Mouse (Mus musculus): ENCODE measurements around the gene Lsamp. TPM values are rescaled to one million over a fixed set of nuclear protein-coding genes. Genes with fewer than 3 reads are reported as not detected.

Lsamp gene
- polyA plus RNA-seq, 1 experiment = not detected

DNA sequence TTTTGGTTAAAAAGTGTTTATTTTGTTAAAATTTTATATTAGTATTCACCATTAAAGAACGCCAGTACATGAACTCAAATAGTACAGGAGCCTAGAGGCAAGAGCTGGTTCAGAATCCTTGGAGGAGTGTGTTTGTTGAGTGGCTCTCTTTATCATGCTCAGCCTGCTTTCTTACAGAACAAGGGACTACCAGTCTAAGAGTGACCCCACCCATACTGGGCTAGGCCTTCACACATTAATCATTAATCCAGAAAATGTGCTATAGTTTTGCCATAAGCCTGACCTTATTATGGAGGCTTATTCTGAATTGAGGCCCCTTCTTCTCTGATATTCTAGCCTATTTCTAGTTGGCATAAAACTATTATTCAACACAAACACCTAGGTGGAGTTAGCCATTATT lies 52.6 kb downstream of the Lsamp start:
- no peaks in the 10 kb centered on the region for H3K9me3 ChIP-seq (ENCODE audit: control insufficient read depth, low read length)
- TF ChIP-seq TAL1 (IDR thresholded peaks at IDR 0.05; ENCODE audit: low read length) (no peak), GATA1 (IDR thresholded peaks at IDR 0.05; ENCODE audit: low read length) (no peak)
- no peaks in the 10 kb centered on the region for H3K36me3 ChIP-seq (ENCODE audit: control insufficient read depth)
- no peaks in the 10 kb centered on the region for H3K4me1 ChIP-seq (ENCODE audit: control insufficient read depth)
- no peaks in the 10 kb centered on the region for H3K27me3 ChIP-seq (ENCODE audit: control insufficient read depth)
- no peak overlapping the region for H3K4me3 ChIP-seq (replicated peaks)

DNA sequence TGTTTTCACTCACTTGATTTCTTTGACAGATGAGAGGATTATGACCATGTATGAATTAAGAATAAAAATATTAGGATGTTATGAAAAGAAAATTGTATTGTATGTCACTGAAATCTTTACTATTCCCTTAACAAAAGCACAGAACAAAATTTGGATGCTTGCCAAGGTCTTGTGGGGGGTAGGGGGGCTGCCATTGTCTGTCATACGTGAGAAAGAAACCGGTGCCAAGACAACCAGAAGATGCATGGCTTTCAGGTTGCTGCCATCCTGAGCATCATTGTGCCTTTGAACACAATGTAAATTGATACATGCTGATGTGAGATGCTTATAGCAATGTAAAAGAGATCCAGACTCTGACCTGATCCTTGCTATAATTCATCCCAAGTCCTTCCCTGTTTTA lies 75.4 kb downstream of the Lsamp start:
- H3K4me1 ChIP-seq (ENCODE audit: control insufficient read depth) = no peaks in the 10 kb centered on the region
- no peaks in the 10 kb centered on the region for H3K27me3 ChIP-seq (ENCODE audit: control insufficient read depth)
- 0 out of 2 replicates have a peak, but pooled peaks cover 2% of the 10 kb centered on the region for H3K9me3 ChIP-seq (ENCODE audit: control insufficient read depth, low read length)
- no peaks in the 10 kb centered on the region for H3K36me3 ChIP-seq (ENCODE audit: control insufficient read depth)
- TF ChIP-seq TAL1 (IDR thresholded peaks at IDR 0.05; ENCODE audit: low read length) (no peak), GATA1 (IDR thresholded peaks at IDR 0.05; ENCODE audit: low read length) (no peak)
- H3K4me3 ChIP-seq (replicated peaks) = no peak overlapping the region

DNA sequence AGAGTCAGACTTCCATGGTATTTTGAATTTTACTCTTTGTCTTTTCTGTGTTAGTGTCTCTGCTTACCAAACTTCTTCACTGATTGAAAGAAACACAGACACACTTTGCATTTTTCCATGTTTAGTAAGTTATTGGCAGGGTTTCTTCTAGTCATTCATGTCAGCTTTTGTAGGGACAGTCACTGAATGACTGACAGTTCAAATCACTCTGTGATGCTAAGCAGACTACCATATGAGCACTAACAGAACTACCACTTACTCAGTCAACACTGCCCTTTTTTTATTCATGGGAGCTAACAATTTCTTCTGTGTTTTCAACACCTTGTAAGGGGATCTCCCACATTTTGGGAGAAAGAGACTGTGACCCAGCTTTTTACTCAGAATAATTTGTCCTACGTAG lies 75.8 kb downstream of the Lsamp start:
- no peak for TF ChIP-seq TAL1 (IDR thresholded peaks at IDR 0.05; ENCODE audit: low read length)
- no peak for TF ChIP-seq GATA1 (IDR thresholded peaks at IDR 0.05; ENCODE audit: low read length)
- 0 out of 2 replicates have a peak, but pooled peaks cover 2% of the 10 kb centered on the region for H3K9me3 ChIP-seq (ENCODE audit: control insufficient read depth, low read length)
- no peaks in the 10 kb centered on the region for H3K36me3 ChIP-seq (ENCODE audit: control insufficient read depth)
- H3K27me3 ChIP-seq (ENCODE audit: control insufficient read depth) = no peaks in the 10 kb centered on the region
- H3K4me1 ChIP-seq (ENCODE audit: control insufficient read depth) = no peaks in the 10 kb centered on the region
- H3K4me3 ChIP-seq (replicated peaks) = no peak overlapping the region

DNA sequence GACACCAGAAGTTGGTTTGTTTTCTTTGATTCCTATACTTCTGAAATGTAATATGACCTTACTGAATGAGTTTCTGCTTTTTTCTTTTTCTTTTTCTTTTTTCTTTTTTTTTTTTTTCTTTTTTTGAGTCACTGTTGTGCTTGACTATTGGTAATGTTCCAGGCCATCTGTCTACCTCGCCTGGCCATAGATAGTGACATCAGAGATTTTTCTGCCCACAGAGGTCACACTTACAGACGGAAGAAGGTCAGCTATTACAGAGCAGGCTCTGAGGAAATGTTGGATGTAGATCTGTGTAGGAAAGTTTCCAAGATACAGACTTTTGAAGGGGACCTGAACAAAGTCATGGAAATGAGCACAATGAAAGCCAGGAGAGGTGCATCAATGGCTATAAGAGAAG lies 76.3 kb downstream of the Lsamp start:
- Histone ChIP-seq H3K4me1 (ENCODE audit: control insufficient read depth) (no peaks in the 10 kb centered on the region), H3K27me3 (ENCODE audit: control insufficient read depth) (no peaks in the 10 kb centered on the region), H3K4me3 (replicated peaks) (no peak overlapping the region), H3K9me3 (ENCODE audit: control insufficient read depth, low read length) (0 out of 2 replicates have a peak, but pooled peaks cover 2% of the 10 kb centered on the region), H3K36me3 (ENCODE audit: control insufficient read depth) (no peaks in the 10 kb centered on the region)
- TF ChIP-seq TAL1 (IDR thresholded peaks at IDR 0.05; ENCODE audit: low read length) (no peak), GATA1 (IDR thresholded peaks at IDR 0.05; ENCODE audit: low read length) (no peak)

DNA sequence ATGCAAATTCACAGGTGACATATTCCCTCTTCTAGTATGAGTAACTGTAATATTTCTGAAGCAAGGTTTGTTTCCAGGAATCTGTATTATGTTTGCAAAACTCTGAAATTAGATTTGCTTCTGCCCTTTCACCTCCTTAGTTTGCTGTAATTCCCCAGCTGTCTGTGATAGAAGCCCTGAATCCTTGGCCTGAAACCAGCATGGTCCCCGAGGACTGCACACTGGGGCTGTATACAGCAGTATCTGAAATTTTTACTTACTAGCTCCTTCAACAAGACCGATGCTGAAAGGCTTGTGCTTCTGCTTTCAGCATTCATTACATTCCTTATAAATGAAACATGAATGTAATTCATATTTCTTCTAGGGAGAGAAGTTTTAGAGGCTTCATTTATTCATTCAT lies 91.4 kb downstream of the Lsamp start:
- Histone ChIP-seq H3K4me3 (replicated peaks) (no peak overlapping the region), H3K36me3 (ENCODE audit: control insufficient read depth) (no peaks in the 10 kb centered on the region), H3K4me1 (ENCODE audit: control insufficient read depth) (no peaks in the 10 kb centered on the region), H3K27me3 (ENCODE audit: control insufficient read depth) (no peaks in the 10 kb centered on the region), H3K9me3 (ENCODE audit: control insufficient read depth, low read length) (peaks cover 3% of the 10 kb centered on the region; the same call in 1 of the 2 replicates)
- TF ChIP-seq TAL1 (IDR thresholded peaks at IDR 0.05; ENCODE audit: low read length) (no peak), GATA1 (IDR thresholded peaks at IDR 0.05; ENCODE audit: low read length) (no peak)

DNA sequence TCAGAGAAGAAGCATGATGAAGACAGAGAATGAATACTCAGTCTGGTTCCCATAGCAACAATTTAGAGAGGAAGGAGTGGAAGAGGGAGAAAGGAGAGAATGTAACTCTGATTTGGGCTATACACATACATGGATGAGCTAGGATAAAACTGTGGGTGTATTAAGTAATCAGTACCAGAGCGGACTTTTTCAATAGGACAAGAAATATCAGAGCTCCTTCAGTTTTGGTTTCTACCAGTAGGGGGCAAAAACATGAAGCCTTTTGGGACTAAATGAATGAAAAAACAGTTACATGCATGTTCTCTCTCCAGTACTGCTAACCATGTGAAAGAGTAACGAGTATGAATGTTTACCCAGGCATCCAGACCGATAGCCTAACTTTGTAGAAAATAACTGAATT lies 96.1 kb downstream of the Lsamp start:
- peaks cover 3% of the 10 kb centered on the region; the same call in 1 of the 2 replicates for H3K9me3 ChIP-seq (ENCODE audit: control insufficient read depth, low read length)
- no peaks in the 10 kb centered on the region for H3K36me3 ChIP-seq (ENCODE audit: control insufficient read depth)
- H3K27me3 ChIP-seq (ENCODE audit: control insufficient read depth) = no peaks in the 10 kb centered on the region
- H3K4me1 ChIP-seq (ENCODE audit: control insufficient read depth) = no peaks in the 10 kb centered on the region
- TF ChIP-seq GATA1 (IDR thresholded peaks at IDR 0.05; ENCODE audit: low read length) (no peak), TAL1 (IDR thresholded peaks at IDR 0.05; ENCODE audit: low read length) (no peak)
- no peak overlapping the region for H3K4me3 ChIP-seq (replicated peaks)

DNA sequence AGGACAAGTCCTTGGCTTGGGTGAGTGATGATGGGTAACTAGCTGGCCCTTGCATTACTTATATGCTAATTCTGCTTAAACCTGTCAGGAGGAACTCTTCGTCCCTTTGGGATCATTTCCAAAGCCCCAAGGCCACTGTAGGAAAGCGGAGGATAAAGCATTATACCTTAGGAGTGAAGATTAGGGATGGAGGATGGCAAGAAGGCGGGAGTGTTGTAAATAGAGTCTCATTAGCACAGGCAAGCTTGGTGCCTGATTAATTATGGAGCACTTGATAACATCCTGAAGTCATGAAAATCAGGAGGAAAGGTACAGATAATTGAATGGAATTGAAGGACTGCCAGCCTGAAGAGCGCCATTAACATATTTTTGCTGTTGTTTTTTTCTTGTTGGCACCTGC lies 120.2 kb downstream of the Lsamp start:
- TF ChIP-seq TAL1 (IDR thresholded peaks at IDR 0.05; ENCODE audit: low read length) = no peak
- TF ChIP-seq GATA1 (IDR thresholded peaks at IDR 0.05; ENCODE audit: low read length) = no peak
- H3K4me1 ChIP-seq (ENCODE audit: control insufficient read depth) = no peaks in the 10 kb centered on the region
- H3K27me3 ChIP-seq (ENCODE audit: control insufficient read depth) = no peaks in the 10 kb centered on the region
- H3K4me3 ChIP-seq (replicated peaks) = no peak overlapping the region
- no peaks in the 10 kb centered on the region for H3K36me3 ChIP-seq (ENCODE audit: control insufficient read depth)
- no peaks in the 10 kb centered on the region for H3K9me3 ChIP-seq (ENCODE audit: control insufficient read depth, low read length)

DNA sequence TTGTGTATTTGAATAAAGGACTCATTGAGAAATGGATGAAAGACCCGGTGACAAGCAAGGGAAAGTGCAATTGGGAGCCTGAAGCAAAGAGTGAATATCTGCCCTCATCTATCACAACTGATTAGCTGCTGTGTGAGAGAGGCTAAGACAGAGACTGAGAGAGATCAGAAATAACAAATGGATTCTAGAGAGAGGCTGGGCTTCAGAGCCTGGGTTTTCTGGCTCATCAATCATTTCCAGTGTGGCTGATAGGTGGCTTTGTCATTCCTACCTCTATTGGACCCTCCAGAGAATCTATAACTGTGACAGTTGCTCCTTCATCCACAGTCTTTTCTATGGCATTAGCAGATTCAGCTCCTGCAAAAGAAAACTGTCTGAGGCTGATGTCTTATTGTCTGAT lies 198.8 kb downstream of the Lsamp start:
- Histone ChIP-seq H3K27me3 (ENCODE audit: control insufficient read depth) (no peaks in the 10 kb centered on the region), H3K9me3 (ENCODE audit: control insufficient read depth, low read length) (no peaks in the 10 kb centered on the region), H3K4me3 (replicated peaks) (no peak overlapping the region), H3K4me1 (ENCODE audit: control insufficient read depth) (no peaks in the 10 kb centered on the region), H3K36me3 (ENCODE audit: control insufficient read depth) (no peaks in the 10 kb centered on the region)
- no peak for TF ChIP-seq GATA1 (IDR thresholded peaks at IDR 0.05; ENCODE audit: low read length)
- no peak for TF ChIP-seq TAL1 (IDR thresholded peaks at IDR 0.05; ENCODE audit: low read length)

DNA sequence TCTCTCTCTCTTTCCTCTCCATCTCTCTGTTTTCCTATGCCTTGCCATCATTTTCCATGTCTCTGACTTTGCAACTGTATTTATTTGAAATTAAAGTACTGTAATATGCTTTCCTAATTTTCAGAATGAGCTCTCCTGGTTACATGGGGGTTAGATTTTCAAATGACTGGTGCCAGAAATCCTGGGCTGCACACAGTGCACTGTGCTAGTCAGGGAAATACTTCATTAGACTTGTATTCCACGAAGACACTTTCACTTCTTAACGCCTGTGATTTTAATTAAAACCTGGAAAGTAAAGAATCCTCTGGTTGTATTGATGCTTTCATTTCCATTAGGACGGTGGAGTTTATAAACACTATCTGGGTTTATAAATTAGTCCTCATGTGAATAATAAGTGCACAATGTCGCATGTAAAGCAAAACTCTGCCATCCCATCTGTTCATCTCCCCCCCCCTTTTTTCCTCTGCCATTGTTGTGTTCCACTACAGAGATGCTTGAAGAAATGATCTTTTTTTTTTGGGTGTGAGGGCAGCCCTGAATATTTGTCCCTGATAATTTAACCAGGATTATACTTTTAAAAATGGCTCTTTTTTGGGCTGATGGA lies 203.9 kb downstream of the Lsamp start:
- Histone ChIP-seq H3K27me3 (ENCODE audit: control insufficient read depth) (no peaks in the 10 kb centered on the region), H3K4me3 (replicated peaks) (no peak overlapping the region), H3K9me3 (ENCODE audit: control insufficient read depth, low read length) (no peaks in the 10 kb centered on the region), H3K36me3 (ENCODE audit: control insufficient read depth) (no peaks in the 10 kb centered on the region), H3K4me1 (ENCODE audit: control insufficient read depth) (no peaks in the 10 kb centered on the region)
- TF ChIP-seq GATA1 (IDR thresholded peaks at IDR 0.05; ENCODE audit: low read length) (no peak), TAL1 (IDR thresholded peaks at IDR 0.05; ENCODE audit: low read length) (no peak)

DNA sequence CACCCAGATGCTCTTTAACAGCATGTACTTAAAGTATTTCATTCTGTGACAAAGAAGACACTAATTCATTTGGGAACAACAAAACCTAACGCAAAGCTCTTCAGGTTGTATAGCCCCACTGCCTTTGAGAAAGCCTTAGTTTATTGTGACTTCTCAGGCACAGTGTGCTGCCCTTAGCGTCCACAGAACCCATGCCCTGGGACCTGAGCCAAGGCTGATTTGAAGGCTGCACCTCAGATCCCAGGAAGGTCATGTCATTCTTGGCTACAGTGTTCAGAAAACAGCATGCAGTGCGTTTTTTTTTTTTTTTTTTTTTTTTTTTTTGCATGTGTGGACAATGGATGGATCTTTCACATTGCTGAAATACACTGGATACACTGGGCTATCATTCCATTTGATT lies 210.2 kb downstream of the Lsamp start:
- Histone ChIP-seq H3K4me1 (ENCODE audit: control insufficient read depth) (no peaks in the 10 kb centered on the region), H3K4me3 (replicated peaks) (no peak overlapping the region), H3K27me3 (ENCODE audit: control insufficient read depth) (no peaks in the 10 kb centered on the region), H3K36me3 (ENCODE audit: control insufficient read depth) (no peaks in the 10 kb centered on the region), H3K9me3 (ENCODE audit: control insufficient read depth, low read length) (no peaks in the 10 kb centered on the region)
- no peak for TF ChIP-seq TAL1 (IDR thresholded peaks at IDR 0.05; ENCODE audit: low read length)
